Mouse (Mus musculus) heart, embryonic 12.5 days (tissue): ENCODE data around the gene Tspyl2. TPM values are rescaled to one million over a fixed set of nuclear protein-coding genes. Genes with fewer than 3 reads are reported as not detected.

Experiments
- ATAC-seq: fragments of 200-750 bp; cut with Nextera tagmentation; 2 replicates; pipeline ENCODE4 v1.8.0; 2017; ENCODE audit warnings: moderate TSS enrichment, moderate library complexity; ENCODE audit not compliant: insufficient number of reproducible peaks, low FRiP score
- H3K27ac ChIP-seq: fragments of 300-500 bp; sonication (generic); 2 replicates; pipeline ENCODE4 v1.5.1; 2016; ENCODE audit warnings: mild to moderate bottlenecking, moderate library complexity; ENCODE audit not compliant: poor library complexity, severe bottlenecking
- H3K27me3 ChIP-seq: fragments of 300-500 bp; sonication (generic); replicated peaks from 2 replicates; pipeline ENCODE4 v1.6.1; 2016; ENCODE audit warnings: mild to moderate bottlenecking, moderate library complexity
- H3K36me3 ChIP-seq: fragments of 300-500 bp; sonication (generic); 2 replicates; pipeline ENCODE4 v1.6.1; 2016; ENCODE audit warnings: mild to moderate bottlenecking, moderate library complexity
- H3K4me1 ChIP-seq: fragments of 300-500 bp; sonication (generic); replicated peaks from 2 replicates; pipeline ENCODE4 v1.6.1; 2016; ENCODE audit warnings: mild to moderate bottlenecking
- H3K4me2 ChIP-seq: fragments of 300-500 bp; sonication (generic); 2 replicates; pipeline ENCODE4 v1.6.1; 2016; ENCODE audit warnings: mild to moderate bottlenecking, moderate library complexity
- H3K4me3 ChIP-seq: fragments of 300-500 bp; sonication (generic); 2 replicates; pipeline ENCODE4 v1.5.1; 2016; ENCODE audit warnings: mild to moderate bottlenecking
- H3K9ac ChIP-seq: fragments of 300-500 bp; sonication (generic); 2 replicates; pipeline ENCODE4 v1.6.1; 2016; ENCODE audit warnings: mild to moderate bottlenecking, moderate library complexity
- H3K9me3 ChIP-seq: fragments of 300-500 bp; sonication (generic); replicated peaks from 2 replicates; pipeline ENCODE4 v1.6.1; 2016; ENCODE audit warnings: mild to moderate bottlenecking, moderate library complexity
- WGBS: fragments of 180-500 bp; shearing (Covaris S2); methylation state at CpG from one replicate; pipeline ENCODE4 v1.1.7; 2016; 5-methylcytosine and 5-hydroxymethylcytosine counted together
- polyA plus RNA-seq: library from polyadenylated mRNA; unstranded; fragments of >200 nt; fragmentation: Nextera tagmentation; extraction: Ambion mirVana; gene quantifications from 2 replicates; pipeline ENCODE4 v1.2.1, GENCODE M21; 2016

Tspyl2 gene
- polyA plus RNA-seq = 19.5 and 22.3 TPM in 2 replicates

DNA sequence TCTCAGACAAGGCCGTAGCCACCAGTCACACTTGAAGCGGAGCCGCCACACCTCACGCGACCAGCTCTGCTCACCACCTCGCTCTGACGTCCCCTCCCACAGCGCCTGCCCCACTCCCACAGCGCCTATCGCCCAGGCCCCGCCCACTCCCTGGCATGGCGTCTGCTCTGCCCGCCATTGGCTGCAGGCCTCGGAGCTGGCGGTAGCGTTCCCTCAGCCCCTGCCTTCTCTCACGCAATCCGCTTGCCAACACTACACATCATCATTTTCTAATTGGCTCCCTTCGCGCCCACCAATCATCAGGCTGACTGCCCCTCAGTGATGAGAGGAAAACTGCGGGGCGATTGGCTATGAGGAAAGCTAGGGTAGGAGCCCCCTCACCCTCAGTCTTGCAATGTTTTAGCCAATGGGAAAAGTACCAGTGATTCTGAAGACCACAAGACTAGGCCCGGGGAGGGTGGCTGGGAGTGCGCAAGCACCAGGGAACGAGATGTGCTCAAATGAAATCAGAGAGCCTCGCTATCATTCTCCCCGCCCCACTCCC is at the start of gene Tspyl2:
TSS of gene Tspyl2 (minus strand) at position 68 of the 544 bp plus-strand sequence.
- H3K36me3 ChIP-seq = peaks cover 29% of the 10 kb centered on the region
- no peaks in the 10 kb centered on the region for H3K9me3 ChIP-seq
- peak within 1 kb of the TSS; percentile 84 for H3K27ac ChIP-seq
- peaks cover 8% of the 10 kb centered on the region; the same call in 1 of the 2 replicates for H3K4me1 ChIP-seq
- peak within 1 kb of the TSS; percentile 70 for H3K4me3 ChIP-seq
- WGBS = 13% methylated on average over 21 of the region's 27 CpGs
- peak within 1 kb of the TSS; percentile 89 for H3K9ac ChIP-seq
- H3K4me2 ChIP-seq = peak within 1 kb of the TSS; percentile 67
- ATAC-seq = peak; percentile 97
- peaks cover 70% of the 10 kb centered on the region for H3K27me3 ChIP-seq

DNA sequence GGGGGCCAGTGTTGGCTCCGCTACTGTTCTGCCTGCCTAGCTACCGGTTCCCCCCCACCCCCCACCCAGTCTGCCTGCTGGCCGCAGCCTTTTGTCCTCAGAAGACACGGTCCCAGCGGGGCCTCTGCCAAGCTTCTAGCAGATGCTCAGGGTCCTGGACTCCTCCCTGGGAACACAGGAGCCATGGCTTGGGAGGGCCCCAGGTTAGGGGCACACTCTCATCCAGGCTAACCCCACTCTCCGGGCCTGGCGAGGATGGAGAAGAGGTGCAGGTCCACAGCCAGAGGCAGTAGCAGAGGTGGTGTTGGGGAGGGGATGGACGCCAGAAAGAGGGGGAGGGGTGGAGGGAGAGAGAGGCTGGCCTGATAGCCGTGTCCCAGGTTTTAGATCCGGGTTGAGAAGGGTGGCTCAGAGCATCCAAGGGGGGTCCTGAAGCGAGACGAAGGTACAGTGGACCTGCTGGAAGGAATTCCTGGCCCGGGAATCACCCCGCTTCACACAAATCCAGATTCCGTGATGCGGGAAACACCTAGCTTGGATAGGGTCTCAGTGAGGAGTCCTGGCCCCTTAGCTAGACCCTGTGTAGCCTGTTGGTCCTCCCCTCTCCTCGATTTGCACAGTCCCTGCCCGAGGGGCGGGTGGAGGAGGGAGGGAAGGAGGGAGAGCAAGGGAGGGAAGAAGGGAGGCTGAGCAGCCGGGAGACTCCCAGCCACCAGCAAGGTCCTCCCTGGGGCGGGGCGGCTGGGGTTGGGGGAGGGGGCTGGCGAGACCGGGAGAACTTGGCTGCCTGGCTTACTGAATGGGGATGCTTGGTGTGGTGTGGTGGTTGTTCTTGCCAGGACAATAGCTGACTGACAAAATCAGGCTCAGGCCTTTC is 26.4 kb upstream of the Tspyl2 start, which contains the start of gene Gpr173:
TSS of gene Gpr173 (minus strand) at position 308 of the 877 bp plus-strand sequence.
- Histone ChIP-seq H3K4me2 (peak within 1 kb of the TSS; percentile 74), H3K9ac (peak within 1 kb of the TSS; percentile 68), H3K36me3 (no peaks in the 10 kb centered on the region), H3K27me3 (peaks cover 33% of the 10 kb centered on the region), H3K4me1 (peaks cover 14% of the 10 kb centered on the region), H3K27ac (no peak within 1 kb of the TSS), H3K9me3 (no peaks in the 10 kb centered on the region), H3K4me3 (peak within 1 kb of the TSS; percentile 67)
- 13% methylated on average over 21 of the region's 24 CpGs for WGBS
- peak; percentile 93 for ATAC-seq

DNA sequence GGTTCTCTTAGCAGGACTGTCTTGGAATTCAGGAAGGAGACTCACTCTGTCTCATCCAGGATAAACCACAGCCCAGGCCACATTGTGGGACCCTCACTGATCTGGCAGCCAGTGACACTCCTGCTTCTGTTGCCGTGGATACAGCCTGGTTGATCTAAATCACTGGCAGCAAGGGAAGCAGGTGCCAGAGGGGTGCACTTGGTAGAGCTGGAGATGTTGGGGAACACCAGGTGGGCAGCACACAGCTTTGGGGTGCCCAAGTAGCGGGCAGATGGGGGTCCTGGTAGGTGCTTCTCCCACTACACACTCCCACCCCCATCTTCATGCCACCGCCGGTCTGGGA is 25.8 kb upstream of the Tspyl2 start:
- Histone ChIP-seq H3K9me3 (no peaks in the 10 kb centered on the region), H3K27me3 (peaks cover 33% of the 10 kb centered on the region), H3K9ac (peak overlapping the region; percentile 68), H3K4me3 (peak overlapping the region; percentile 67), H3K4me1 (peaks cover 14% of the 10 kb centered on the region), H3K27ac (no peak overlapping the region), H3K36me3 (no peaks in the 10 kb centered on the region), H3K4me2 (peak overlapping the region; percentile 74)
- 15% methylated on average over 3 of the region's 4 CpGs for WGBS
- 0 out of 2 replicates have a peak, but pooled peaks have one; percentile 12 for ATAC-seq

DNA sequence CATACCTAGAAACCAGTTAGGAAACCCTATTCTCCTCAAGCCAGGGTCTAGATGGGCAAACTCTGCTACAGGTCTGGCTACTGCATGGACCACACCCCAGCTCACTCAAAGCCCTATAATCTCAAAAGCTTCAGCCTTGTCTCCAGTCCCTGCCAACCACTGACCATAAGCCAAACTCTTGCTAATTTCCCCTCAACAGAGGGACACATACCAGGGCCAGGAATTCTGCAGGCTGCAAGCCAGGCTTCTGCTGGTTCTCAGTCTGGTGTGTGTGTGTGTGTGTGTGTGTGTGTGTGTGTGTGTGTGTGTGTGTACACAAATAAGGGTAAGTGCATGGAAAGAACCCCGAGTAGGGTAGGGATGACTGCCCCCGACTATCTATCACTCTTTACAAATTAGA is 24.2 kb upstream of the Tspyl2 start:
- no peak for ATAC-seq
- no peak overlapping the region for H3K9ac ChIP-seq
- no peak overlapping the region for H3K4me3 ChIP-seq
- no peaks in the 10 kb centered on the region for H3K9me3 ChIP-seq
- WGBS = 56% methylated on average over 2 of the region's 2 CpGs
- H3K27ac ChIP-seq = no peak overlapping the region
- no peaks in the 10 kb centered on the region for H3K36me3 ChIP-seq
- no peak overlapping the region for H3K4me2 ChIP-seq
- H3K27me3 ChIP-seq = peaks cover 33% of the 10 kb centered on the region
- peaks cover 14% of the 10 kb centered on the region for H3K4me1 ChIP-seq

GRCm38 (mm10) chrX:152352553-152353153 is 10.4 kb upstream of the Tspyl2 start:
- WGBS = 17% methylated on average over 5 of the region's 5 CpGs
- no peak overlapping the region for H3K4me2 ChIP-seq
- 0 out of 2 replicates have a peak, but pooled peaks have one; percentile 22 for ATAC-seq

DNA sequence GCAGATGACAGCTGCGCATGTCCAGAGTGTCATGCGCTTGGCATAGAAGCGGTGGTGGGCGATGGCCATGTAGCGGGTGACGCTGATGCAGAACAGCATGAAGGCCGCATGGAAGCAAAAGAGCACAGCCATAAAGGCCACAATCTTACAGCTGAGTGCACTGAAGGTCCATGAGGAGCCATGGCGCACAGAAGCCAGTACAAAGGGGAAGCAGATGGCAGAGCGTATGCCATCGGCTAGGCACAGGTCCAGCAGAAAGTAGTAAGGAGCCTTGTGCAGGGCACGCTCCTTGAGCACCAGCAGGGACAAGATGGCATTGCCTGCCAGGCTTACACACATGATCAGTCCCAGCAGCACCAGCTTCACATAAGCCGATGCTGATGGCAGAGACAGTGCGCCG is 4.8 kb upstream of the Tspyl2 start:
- H3K9ac ChIP-seq = no peak overlapping the region
- no peak overlapping the region for H3K4me2 ChIP-seq
- 0 out of 2 replicates have a peak, but pooled peaks cover 6% of the 10 kb centered on the region for H3K36me3 ChIP-seq
- peaks cover 58% of the 10 kb centered on the region for H3K27me3 ChIP-seq
- no peak for ATAC-seq
- H3K4me3 ChIP-seq = no peak overlapping the region
- 92% methylated on average over 14 of the region's 14 CpGs for WGBS
- no peaks in the 10 kb centered on the region for H3K4me1 ChIP-seq
- no peak overlapping the region for H3K27ac ChIP-seq
- no peaks in the 10 kb centered on the region for H3K9me3 ChIP-seq

More at GRCm38 (mm10) chrX:152352553-152353153, 10.4 kb upstream of the Tspyl2 start:
- Histone ChIP-seq H3K36me3 (no peaks in the 10 kb centered on the region), H3K27ac (no peak overlapping the region), H3K27me3 (peaks cover 10% of the 10 kb centered on the region; the same call in 1 of the 2 replicates), H3K9ac (no peak overlapping the region), H3K4me3 (no peak overlapping the region), H3K4me1 (no peaks in the 10 kb centered on the region), H3K9me3 (no peaks in the 10 kb centered on the region)

DNA sequence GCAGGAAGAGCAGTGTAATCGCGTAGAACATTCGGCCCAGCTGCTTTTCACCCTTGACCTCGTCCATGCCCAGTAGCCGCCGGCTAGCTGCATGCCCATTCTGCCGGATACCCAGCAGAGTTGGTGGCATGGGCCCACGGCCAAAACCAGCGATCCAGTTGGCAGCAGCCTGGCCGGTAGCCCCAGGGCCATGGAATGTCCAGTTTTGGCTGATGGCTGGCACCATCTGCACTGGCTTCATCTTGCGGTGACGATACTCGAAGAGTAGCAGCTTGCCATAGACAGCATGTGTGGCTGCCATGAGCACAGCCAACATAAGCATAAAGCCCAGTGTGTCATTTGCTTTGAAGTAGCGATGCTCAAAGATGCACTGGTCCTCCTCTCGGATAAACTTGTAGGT is 4.4 kb upstream of the Tspyl2 start:
- Histone ChIP-seq H3K9me3 (no peaks in the 10 kb centered on the region), H3K4me1 (no peaks in the 10 kb centered on the region), H3K27ac (no peak overlapping the region), H3K4me2 (no peak overlapping the region), H3K4me3 (no peak overlapping the region), H3K36me3 (0 out of 2 replicates have a peak, but pooled peaks cover 6% of the 10 kb centered on the region), H3K9ac (no peak overlapping the region), H3K27me3 (peaks cover 62% of the 10 kb centered on the region)
- WGBS = 87% methylated on average over 15 of the region's 15 CpGs
- no peak for ATAC-seq

DNA sequence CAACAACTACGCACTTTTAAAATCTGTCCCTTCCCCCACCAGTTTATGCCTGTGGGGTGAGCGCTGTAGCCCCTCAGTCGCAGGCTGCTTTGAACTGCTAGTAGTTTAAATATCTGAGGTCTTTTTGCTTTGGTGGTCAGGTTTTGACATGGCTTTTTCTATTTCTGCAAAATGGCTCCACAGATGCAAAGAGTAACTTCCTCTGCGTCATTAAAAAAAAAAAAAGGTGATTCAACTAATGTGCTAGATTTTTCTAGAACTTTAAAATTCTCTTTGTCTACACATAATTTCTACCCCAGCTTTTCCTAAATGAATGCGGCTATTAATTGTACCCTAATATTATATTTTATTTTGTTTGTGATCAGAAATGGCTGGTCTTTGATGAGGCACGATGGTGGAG is 678 bp upstream of the Tspyl2 start:
- no peak overlapping the region for H3K9ac ChIP-seq
- peaks cover 27% of the 10 kb centered on the region for H3K36me3 ChIP-seq
- peaks cover 6% of the 10 kb centered on the region; the same call in 1 of the 2 replicates for H3K4me1 ChIP-seq
- WGBS = 24% methylated on average over 6 of the region's 6 CpGs
- peak overlapping the region; percentile 72 for H3K27ac ChIP-seq
- peak overlapping the region; percentile 50 for H3K4me2 ChIP-seq
- no peaks in the 10 kb centered on the region for H3K9me3 ChIP-seq
- H3K27me3 ChIP-seq = peaks cover 72% of the 10 kb centered on the region
- no peak for ATAC-seq
- peak overlapping the region; percentile 70 for H3K4me3 ChIP-seq

- H3K27me3 ChIP-seq = peaks cover 69% of the 10 kb centered on the region
- H3K9me3 ChIP-seq = no peaks in the 10 kb centered on the region
- ATAC-seq = no peak
- WGBS = 20% methylated on average over 11 of the region's 11 CpGs
- H3K4me3 ChIP-seq = peak overlapping the region; percentile 70
- peaks cover 28% of the 10 kb centered on the region for H3K36me3 ChIP-seq
- peak overlapping the region; percentile 67 for H3K4me2 ChIP-seq
- peaks cover 12% of the 10 kb centered on the region; the same call in 1 of the 2 replicates for H3K4me1 ChIP-seq
- peak overlapping the region; percentile 84 for H3K27ac ChIP-seq
- H3K9ac ChIP-seq = peak overlapping the region; percentile 89
Observed at GRCm38 (mm10) chrX:152341496-152341895, 729 bp downstream of the Tspyl2 start.

DNA sequence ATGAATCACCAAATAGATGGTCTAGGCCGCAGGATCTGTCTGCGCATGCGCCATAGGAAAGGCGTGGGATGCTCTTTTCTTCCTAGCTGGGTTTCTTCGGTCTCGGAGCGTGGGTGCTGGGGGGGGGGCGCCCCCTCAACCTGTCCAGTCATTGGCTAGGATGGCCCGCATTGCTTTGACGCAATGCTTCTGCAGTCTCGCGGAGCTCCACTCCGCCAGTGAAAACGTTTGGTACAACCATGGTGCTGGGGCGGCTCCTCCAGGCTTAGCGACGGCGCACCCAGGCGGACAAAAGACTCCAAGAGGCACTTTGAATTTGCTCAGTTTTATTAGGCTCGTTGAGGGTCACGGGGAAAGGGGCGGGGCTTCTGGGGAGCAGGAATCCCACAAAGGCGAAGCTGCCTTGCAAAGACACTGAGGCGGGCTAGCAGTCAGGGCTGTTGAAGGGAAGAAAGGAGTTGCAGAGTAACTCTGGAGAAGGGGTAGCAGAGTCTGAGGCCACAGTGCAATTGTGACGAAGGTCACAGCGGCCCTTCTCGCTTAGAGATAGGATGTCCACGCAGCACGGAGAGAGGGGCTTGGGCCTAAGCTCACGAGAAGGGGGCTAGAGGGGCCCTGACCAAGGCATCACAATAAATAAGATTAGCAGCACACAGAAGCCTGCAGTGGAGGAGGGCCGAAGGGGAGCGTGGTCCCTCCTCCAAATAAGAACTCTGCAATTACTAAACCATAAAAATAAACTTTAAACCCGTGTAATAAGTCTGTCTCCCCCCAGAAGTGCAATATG is 5.5 kb downstream of the Tspyl2 start:
- WGBS = 16% methylated on average over 33 of the region's 33 CpGs
- ATAC-seq = peak; percentile 98
- no peaks in the 10 kb centered on the region for H3K9me3 ChIP-seq
- H3K27ac ChIP-seq = peak overlapping the region; percentile 86
- peak overlapping the region; percentile 63 for H3K4me2 ChIP-seq
- peak overlapping the region; percentile 73 for H3K9ac ChIP-seq
- H3K27me3 ChIP-seq = peaks cover 34% of the 10 kb centered on the region
- peak overlapping the region; percentile 34 for H3K4me3 ChIP-seq
- H3K4me1 ChIP-seq = peaks cover 12% of the 10 kb centered on the region; the same call in 1 of the 2 replicates
- H3K36me3 ChIP-seq = peaks cover 23% of the 10 kb centered on the region
